Mouse (Mus musculus): ENCODE data around the gene Myocd. TPM values are rescaled to one million over a fixed set of nuclear protein-coding genes. Genes with fewer than 3 reads are reported as not detected.

Gene Myocd
- under 1 TPM; 0.39 to 0.97 TPM for total RNA-seq (2021)
- long read RNA-seq, experiment 1, partial matches to known transcripts = 0 of 1 reads
- long read RNA-seq, experiment 1, other reads (novel, unspliced or antisense) = 1 of 1 reads
- long read RNA-seq, experiment 2, full-length matches to known transcripts = 1 of 1 reads
- long read RNA-seq, experiment 2, partial matches to known transcripts = 0 of 1 reads
- long read RNA-seq, experiment 2, other reads (novel, unspliced or antisense) = 0 of 1 reads

DNA sequence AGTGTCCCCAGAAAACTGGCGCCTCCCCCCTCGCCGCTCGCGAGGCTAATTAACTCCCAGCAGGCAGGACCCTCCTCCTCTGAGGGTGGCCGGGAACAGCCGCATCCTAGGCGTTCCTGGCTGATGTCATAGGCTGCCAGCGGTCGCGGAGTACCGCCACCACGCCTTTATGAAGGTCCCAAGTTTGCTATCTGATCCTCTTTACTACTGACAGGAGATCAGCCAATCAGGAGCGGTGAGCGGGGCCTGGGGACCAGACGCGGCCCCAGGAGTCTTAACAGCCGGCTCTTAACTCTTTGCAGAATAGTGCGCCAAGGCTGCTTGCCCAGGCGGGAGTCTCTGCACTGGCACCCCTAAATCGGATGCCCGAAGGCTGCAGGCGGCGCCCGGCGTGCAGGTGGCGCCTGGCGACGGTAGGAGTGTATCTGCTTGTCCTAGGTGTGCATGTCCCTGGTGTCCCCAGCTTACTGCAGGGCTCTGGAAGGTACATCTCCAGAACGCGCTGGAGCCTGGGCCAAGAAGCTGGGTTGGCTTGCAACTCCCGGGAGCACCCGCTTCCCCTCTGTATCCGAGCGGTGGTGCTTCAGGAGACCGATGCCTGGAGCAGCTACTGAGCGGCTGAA is at the start of gene Myocd:
TSS of gene Myocd (minus strand) at position 139 of the 623 bp plus-strand sequence.
- no peak for DNase-seq (ENCODE audit: low spot score in 2 of 2)
- Histone ChIP-seq H3K27ac (no peak within 1 kb of the TSS), H3K4me3 (peak within 1 kb of the TSS; percentile 52)
- peak; percentile 17; the same call in 1 of the 2 replicates for TF ChIP-seq CTCF (conservative IDR thresholded peaks at IDR 0.05)

DNA sequence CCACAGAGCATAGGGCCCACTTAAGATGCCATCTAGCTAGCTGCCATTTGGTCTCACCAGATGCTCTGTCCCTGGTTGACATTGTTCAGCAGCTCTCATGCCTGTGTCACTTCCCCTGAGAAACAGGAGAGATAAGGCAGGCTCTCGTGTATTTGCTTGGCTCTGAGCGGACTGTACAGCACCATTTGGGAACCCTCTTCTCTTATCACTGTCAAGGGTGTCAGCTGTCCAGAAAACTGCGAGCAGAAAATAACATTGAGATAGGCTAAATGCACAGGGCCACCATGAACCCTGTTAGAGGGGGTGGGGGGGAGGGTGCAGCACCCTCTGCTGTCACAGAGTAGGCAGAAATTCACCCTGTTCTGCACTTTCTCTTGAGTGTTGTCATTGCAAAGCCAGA is 34.0 kb upstream of the Myocd start:
- DNase-seq (ENCODE audit: low spot score in 2 of 2) = no peak
- no peak overlapping the region for H3K4me3 ChIP-seq
- no peak for TF ChIP-seq CTCF (conservative IDR thresholded peaks at IDR 0.05)
- no peak overlapping the region for H3K27ac ChIP-seq

DNA sequence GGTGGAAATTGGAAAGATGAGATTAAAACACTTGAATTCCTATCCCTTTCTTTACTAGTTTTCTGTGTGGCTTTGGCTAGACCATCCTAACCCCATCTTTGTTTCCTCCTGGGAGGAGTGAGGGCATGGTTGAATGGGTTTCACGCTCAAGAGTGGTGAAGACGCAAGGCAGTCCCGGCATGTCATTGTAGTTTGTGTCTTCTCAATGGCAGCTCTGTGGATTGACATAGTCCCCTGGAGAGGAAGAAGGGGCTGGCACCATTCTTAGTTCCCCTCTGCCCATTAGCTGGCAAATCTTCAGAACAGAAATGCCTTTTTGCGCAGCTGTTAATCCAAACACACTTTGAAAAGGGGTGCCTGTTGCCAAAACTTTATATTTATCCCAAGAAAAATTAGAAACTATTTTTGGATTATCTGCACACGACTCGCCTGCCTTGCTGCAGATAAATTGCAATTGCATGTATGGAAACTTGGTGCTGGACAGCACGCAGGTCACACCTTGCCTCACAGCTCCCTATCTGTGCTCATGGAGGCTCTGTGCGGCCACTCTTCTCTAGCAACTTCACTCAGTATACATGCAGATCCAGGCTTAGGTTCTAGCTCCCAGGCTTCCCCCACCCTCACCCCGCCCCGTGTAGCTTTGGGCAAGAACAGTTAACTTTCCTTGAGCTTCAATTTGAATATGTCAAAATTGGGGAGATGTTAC is 24.5 kb upstream of the Myocd start:
- no peak for TF ChIP-seq CTCF (conservative IDR thresholded peaks at IDR 0.05)
- no peak for DNase-seq (ENCODE audit: low spot score in 2 of 2)
- Histone ChIP-seq H3K27ac (no peak overlapping the region), H3K4me3 (no peak overlapping the region)

DNA sequence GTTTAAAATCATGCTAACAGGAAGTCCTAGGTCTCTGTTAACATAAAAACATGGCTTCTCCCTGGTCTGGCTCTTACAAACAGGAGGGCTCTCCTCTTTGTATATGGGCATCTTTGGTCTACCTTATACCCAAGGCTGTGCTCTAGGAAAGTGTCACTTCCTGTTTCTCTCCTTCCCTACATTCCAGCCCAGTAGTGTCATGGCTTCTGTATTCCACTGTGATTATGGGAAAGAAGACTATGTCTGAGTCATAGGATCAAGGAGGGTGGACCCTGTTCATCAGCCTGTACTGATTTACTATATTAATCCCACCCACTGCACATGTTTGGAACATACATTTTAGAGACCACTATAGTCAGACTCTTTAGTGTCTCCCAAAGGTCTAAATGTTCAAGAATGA is 23.2 kb upstream of the Myocd start:
- Histone ChIP-seq H3K4me3 (no peak overlapping the region), H3K27ac (no peak overlapping the region)
- no peak for DNase-seq (ENCODE audit: low spot score in 2 of 2)
- no peak for TF ChIP-seq CTCF (conservative IDR thresholded peaks at IDR 0.05)

DNA sequence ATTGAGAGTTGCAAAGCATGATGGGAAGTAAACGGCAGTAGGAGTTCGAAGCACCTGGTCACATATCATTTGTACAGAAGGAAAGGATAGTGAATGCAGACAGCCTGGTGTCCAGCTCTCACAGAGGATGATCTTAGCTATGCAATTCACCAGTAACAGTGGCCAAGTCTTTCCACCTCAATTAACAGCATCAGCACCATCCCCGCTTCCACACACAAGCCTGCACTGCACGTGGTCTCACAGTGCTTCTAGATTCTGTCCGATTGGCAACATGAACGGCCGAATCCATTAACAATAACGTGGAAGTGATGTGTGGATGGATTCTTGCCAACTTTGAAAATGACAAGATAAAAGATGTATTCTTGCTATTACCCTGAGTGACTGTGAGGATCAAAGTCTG is 17.9 kb upstream of the Myocd start:
- TF ChIP-seq CTCF (conservative IDR thresholded peaks at IDR 0.05) = no peak
- Histone ChIP-seq H3K4me3 (no peak overlapping the region), H3K27ac (no peak overlapping the region)
- no peak for DNase-seq (ENCODE audit: low spot score in 2 of 2)

DNA sequence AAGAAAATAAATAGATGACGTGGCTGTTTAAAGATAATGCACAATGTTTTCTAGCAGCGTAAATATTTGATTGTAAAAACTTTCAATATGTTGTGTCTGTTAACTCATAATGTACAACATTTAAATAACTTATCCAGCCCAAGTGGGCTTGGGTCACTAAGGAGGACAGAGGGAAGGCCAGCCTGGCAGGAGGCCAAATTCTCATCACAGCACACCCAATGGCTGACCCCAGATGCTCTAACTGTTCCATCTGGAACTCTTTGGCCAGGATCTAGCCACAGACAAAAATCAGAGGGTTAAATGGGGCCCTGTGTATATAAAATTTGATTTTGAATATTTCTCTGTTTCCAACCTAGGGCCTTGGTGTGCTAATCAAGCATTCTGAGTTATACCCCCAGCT is 16.4 kb upstream of the Myocd start:
- DNase-seq (ENCODE audit: low spot score in 2 of 2) = no peak
- TF ChIP-seq CTCF (conservative IDR thresholded peaks at IDR 0.05) = no peak
- no peak overlapping the region for H3K27ac ChIP-seq
- H3K4me3 ChIP-seq = no peak overlapping the region

DNA sequence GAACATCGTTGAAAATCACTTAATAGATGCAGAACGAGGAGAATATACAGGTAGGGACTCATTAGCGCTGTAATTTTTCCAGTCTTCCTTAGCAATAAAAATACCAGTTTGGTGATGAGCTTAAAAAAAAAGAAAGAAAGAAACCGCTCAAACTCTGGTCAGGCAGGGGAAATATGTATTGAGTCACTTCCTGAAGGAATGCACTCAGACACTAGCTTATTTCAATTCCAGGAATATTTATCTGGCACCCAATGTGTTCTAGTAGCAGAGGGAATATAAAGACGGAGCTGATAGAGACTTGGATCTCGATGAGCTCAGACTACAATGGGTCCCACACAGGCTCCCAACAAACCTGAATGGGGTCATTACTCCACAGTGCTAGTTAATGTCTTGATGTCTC is 5.7 kb upstream of the Myocd start:
- no peak for TF ChIP-seq CTCF (conservative IDR thresholded peaks at IDR 0.05)
- Histone ChIP-seq H3K27ac (no peak overlapping the region), H3K4me3 (no peak overlapping the region)
- no peak for DNase-seq (ENCODE audit: low spot score in 2 of 2)

DNA sequence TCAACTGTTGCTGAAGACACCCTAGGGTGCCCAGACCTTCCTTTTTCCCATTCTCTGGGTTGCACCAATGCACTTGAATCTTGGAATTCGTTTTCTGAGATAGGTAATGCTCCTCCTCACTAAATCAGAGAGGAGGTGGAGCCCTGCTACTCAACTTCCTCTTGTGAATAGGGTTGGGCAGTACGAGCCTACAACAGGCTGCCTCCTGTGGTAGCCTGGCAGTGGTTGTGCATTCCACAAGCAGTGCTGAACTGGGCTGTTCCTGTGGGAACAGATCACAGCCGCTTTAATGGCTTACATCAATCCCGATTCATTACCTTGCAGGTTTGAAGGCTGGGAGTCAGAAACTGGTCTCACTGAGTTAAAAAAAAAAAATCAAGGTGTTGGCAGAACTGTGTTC is 1.2 kb upstream of the Myocd start:
- H3K27ac ChIP-seq = no peak overlapping the region
- no peak for TF ChIP-seq CTCF (conservative IDR thresholded peaks at IDR 0.05)
- no peak overlapping the region for H3K4me3 ChIP-seq
- no peak for DNase-seq (ENCODE audit: low spot score in 2 of 2)

DNA sequence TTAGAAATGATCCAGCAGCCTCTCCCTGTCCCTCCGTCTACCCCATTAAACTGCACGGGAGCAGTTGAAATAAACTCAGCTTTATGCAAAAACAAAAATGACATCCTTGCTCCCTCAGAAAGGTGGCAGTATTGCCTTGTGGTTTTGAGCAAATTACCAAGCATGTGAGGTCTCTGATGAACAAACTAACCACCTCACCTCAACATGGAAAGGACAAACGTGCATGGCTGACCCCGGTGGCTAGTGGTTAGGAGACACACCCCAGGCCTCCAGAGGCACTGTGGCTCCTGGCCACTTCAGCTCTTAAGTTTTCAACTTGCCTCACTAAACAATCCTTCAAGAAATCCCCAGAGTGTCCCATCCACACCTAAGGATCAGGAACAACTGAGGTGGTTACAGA is 1.5 kb downstream of the Myocd start:
- peak in 1 of 2 experiments; percentile 44 for DNase-seq (ENCODE audit: low spot score in 2 of 2)
- H3K4me3 ChIP-seq = no peak overlapping the region
- H3K27ac ChIP-seq = no peak overlapping the region
- TF ChIP-seq CTCF (conservative IDR thresholded peaks at IDR 0.05) = peak; percentile 81

DNA sequence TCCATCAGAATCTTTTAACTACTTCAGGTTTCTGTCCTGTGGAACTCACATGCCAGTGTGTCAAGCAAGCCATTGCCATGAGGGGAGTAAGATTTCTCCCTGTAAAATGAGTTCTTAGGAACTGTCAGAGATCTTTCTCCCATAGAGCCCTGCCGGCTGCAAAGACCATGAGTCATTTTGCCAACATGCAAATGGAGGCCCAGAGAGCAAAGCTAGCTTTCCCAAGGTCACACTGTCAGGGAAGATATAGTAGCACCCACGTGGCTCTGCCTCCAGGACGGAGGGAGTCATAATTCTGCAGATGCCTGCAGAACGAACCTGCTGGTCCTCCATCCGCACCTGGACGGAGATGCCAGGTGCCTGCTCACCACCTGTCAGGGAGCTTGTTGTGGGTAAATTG is 6.3 kb downstream of the Myocd start:
- no peak for DNase-seq (ENCODE audit: low spot score in 2 of 2)
- TF ChIP-seq CTCF (conservative IDR thresholded peaks at IDR 0.05) = no peak
- Histone ChIP-seq H3K27ac (no peak overlapping the region), H3K4me3 (no peak overlapping the region)

DNA sequence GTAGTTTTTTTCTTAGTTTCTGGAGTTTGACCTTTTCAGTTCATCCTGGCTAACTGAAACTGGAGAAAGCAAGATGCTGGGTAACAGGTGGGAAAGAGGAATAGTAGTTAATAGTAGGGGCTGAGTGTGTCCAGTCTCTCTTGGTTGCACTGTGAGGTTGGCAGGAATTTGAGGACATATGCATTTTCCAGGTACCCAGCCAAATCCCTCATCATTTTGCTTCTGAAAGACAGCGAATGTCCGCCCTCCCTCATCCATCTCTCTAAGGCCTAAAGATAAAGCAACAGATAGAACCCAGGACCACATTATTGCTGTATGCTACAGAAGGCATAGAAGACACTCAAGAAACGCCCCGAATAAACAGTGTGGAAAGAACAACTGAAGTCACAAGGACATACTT is 10.8 kb downstream of the Myocd start:
- Histone ChIP-seq H3K27ac (no peak overlapping the region), H3K4me3 (no peak overlapping the region)
- no peak for DNase-seq (ENCODE audit: low spot score in 2 of 2)
- TF ChIP-seq CTCF (conservative IDR thresholded peaks at IDR 0.05) = no peak

DNA sequence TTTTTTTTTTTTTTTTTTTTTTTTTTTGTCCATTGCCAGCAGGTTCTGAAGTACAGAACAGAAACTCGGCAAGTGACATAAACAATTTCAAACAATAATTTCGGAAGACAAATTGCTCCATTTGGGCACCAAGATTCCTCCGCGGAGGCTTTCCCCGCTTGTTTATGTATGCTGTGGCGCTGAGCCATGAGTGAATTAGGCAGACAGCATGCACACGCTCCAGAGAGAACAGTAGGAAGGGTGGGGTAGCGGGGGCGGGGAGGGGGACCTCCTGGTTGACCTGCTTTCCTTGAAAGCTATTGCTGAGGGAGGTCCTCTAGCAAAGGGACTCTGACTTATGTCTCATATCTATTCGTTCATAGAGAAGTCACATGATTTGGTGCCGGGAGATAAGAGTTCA is 13.6 kb downstream of the Myocd start:
- no peak for TF ChIP-seq CTCF (conservative IDR thresholded peaks at IDR 0.05)
- Histone ChIP-seq H3K27ac (no peak overlapping the region), H3K4me3 (no peak overlapping the region)
- DNase-seq (ENCODE audit: low spot score in 2 of 2) = no peak

DNA sequence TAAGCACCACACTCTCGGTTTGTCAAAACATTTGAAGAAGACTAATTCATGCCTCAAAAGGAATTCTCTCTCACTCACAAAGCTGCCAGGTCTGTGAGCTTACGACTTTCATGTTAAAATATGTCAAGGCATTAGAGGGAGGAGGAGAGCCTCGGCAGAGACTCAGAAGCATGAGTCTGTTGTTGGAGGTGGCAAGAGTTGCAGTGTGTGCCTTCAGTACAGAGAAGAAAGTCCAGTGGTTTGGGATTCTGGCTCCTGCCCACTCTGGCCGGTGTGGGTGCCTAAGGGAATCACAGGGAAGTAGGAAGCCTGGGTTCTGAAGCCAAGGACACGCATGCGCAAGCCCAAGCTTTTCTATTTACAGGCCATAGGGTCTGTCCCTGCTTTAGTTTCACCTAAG is 14.2 kb downstream of the Myocd start:
- Histone ChIP-seq H3K4me3 (no peak overlapping the region), H3K27ac (no peak overlapping the region)
- no peak for DNase-seq (ENCODE audit: low spot score in 2 of 2)
- TF ChIP-seq CTCF (conservative IDR thresholded peaks at IDR 0.05) = no peak

DNA sequence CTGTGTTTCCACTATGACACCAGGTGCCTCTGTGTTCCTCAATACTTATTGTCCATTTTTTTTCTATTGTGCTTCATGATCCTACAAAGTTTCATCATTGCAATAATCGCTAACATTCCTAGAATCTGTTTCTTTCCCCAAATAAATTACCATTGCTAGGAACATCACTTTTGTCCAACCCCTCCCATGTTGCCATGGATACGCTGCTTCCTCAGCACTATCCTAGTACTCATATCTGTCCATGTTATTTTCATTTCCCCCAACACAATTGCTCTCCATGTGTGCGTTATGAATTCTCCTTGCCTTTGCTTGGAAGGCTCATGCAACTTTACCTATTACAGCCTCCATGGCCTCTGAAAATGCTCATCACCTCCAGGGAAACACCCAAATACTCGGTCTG is 19.4 kb downstream of the Myocd start:
- no peak overlapping the region; the same call in 1 of the 2 replicates for H3K27ac ChIP-seq
- peak in 1 of 2 experiments; percentile 29 for DNase-seq (ENCODE audit: low spot score in 2 of 2)
- no peak overlapping the region for H3K4me3 ChIP-seq

More for the DNA sequence above, 19.4 kb downstream of the Myocd start:
- no peak for TF ChIP-seq CTCF (conservative IDR thresholded peaks at IDR 0.05)

Data from layer of hippocampus, adult 2 months (tissue).